Mouse (Mus musculus): Measurements from ENCODE around the gene Ptpn11. TPM values are rescaled to one million over a fixed set of nuclear protein-coding genes. Genes with fewer than 3 reads are reported as not detected.
"Not testable (repeated sequence)": the region's sequence is repeated elsewhere in the genome, so short reads cannot be mapped to it uniquely, and the experiment has no call there.

Ptpn11 gene
- polyA plus RNA-seq, 1 experiment from 2014 or later, result 23.3 TPM

DNA sequence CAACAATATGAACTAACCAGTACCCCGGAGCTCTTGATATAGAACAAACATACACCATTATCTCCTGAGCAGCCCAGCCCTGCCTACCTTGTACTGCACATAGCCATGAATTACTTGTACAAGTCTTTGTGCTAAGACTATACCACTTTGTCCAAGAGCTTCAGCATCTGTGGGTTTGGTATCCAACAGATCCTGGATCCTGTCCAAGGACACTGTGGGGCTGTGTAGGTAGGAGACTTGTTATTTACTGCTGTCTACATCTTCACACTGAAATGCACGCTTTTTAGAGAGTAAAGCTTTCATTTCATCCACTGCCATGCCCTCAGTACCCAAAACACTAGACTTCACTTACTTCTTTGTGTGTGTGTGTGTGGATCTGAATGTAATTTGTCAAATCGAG lies 33.7 kb upstream of the Ptpn11 start:
- Histone ChIP-seq H3K9me3 (no peaks in the 10 kb centered on the region), H3K36me3 (no peaks in the 10 kb centered on the region), H3K9ac (no peak overlapping the region), H3K27me3 (no peaks in the 10 kb centered on the region), H3K27ac (no peak overlapping the region), H3K4me2 (no peak overlapping the region), H3K4me3 (no peak overlapping the region), H3K4me1 (peaks cover 14% of the 10 kb centered on the region)
- whole genome bisulfite sequencing, result 82% methylated on average over 3 of the region's 3 CpGs
- ATAC-seq (ENCODE audit: insufficient number of reproducible peaks, low FRiP score, low TSS enrichment, low read depth), result no peak

DNA sequence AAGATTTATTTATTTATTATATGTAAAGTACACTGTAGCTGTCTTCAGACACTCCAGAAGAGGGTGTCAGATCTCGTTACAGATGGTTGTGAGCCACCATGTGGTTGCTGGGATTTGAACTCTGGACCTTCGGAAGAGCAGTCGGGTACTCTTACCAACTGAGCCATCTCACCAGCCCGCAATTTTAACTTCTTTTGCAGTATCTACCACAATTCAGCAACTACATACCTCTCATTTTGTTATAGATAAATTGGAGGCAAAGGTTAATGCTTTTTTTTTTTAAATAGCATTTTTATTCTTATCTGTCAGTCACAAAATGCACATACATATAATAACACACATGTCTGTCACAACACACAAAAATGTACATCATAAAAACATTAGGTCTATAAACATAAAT lies 32.8 kb upstream of the Ptpn11 start:
- not testable (repeated sequence) for H3K4me2 ChIP-seq; H3K27ac ChIP-seq; H3K27me3 ChIP-seq; H3K4me3 ChIP-seq; H3K9ac ChIP-seq; ATAC-seq (ENCODE audit: insufficient number of reproducible peaks, low FRiP score, low TSS enrichment, low read depth); H3K36me3 ChIP-seq; H3K9me3 ChIP-seq
- peaks cover 14% of the 10 kb centered on the region for H3K4me1 ChIP-seq
- WGBS, result 86% methylated on average over 4 of the region's 4 CpGs

DNA sequence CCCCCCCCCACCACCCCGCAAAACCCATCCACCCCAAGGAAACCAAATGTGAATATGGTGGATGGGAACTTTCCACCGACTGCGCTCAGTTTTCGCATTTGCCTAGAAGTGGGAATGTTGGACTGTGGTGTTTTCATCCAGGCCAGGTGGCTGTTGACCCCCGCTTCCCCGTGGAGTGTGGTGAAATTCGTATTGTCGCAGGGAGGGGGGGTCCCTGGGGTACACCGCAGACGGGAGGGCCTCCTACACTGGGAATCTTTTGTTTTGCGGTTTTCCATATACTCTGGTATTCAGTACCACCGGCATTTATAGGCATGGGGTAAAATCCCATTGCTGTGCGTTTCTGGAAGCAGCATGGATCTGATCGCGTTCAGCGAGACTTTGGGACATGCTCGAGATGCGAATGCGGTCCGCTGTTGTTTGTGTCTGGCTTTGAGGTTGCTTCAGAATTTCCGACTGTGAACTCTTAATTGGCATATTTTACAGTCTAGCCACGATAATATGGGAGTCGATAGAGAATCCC lies 30.2 kb upstream of the Ptpn11 start:
- WGBS, result 15% methylated on average over 23 of the region's 23 CpGs
- no peak for ATAC-seq (ENCODE audit: insufficient number of reproducible peaks, low FRiP score, low TSS enrichment, low read depth)
- H3K4me1 ChIP-seq, result peaks cover 14% of the 10 kb centered on the region

DNA sequence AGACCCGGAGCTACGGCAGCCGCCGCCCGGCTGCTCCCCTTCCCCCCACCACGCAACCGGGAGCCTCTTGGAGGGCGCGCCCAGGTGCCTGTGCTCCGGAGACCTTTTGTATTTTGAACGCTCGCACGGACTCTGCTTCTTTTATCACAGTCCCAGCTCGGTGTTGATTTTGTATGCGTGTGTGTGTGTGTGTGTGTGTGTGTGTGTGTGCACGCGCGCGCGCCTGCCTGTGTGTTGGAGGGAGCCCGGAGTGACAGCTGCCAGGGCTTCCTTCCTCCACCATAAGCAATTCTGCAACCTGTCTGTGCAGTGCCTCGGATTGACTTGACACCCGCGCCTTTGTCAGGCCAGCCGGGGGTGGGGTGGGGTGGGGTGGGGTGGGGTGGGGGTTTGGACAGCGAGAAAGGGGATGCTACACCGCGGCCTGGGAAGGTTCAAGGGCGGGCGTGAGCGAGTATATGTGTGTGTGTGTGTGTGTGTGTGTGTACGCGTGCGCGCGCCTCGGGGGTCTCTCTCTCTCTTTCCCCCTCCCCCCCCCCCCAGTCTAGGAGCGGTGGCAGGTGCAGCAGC lies 29.6 kb upstream of the Ptpn11 start:
- H3K36me3 ChIP-seq, result no peaks in the 10 kb centered on the region
- H3K9me3 ChIP-seq, result no peaks in the 10 kb centered on the region
- ATAC-seq (ENCODE audit: insufficient number of reproducible peaks, low FRiP score, low TSS enrichment, low read depth), result peak; percentile 56
- peak overlapping the region; percentile 72 for H3K4me2 ChIP-seq
- no peaks in the 10 kb centered on the region for H3K27me3 ChIP-seq
- peak overlapping the region; percentile 83 for H3K9ac ChIP-seq
- under 1% methylated on average over 36 of the region's 38 CpGs for WGBS
- H3K27ac ChIP-seq, result peak overlapping the region; percentile 85
- H3K4me3 ChIP-seq, result peak overlapping the region; percentile 97
- H3K4me1 ChIP-seq, result peaks cover 11% of the 10 kb centered on the region

More for the DNA sequence above, 30.2 kb upstream of the Ptpn11 start:
- H3K27me3 ChIP-seq, result no peaks in the 10 kb centered on the region
- peak overlapping the region; percentile 72 for H3K4me2 ChIP-seq
- no peak overlapping the region for H3K27ac ChIP-seq
- H3K36me3 ChIP-seq, result no peaks in the 10 kb centered on the region
- peak overlapping the region; percentile 83; the same call in 1 of the 2 replicates for H3K9ac ChIP-seq
- peak overlapping the region; percentile 97 for H3K4me3 ChIP-seq
- no peaks in the 10 kb centered on the region for H3K9me3 ChIP-seq

DNA sequence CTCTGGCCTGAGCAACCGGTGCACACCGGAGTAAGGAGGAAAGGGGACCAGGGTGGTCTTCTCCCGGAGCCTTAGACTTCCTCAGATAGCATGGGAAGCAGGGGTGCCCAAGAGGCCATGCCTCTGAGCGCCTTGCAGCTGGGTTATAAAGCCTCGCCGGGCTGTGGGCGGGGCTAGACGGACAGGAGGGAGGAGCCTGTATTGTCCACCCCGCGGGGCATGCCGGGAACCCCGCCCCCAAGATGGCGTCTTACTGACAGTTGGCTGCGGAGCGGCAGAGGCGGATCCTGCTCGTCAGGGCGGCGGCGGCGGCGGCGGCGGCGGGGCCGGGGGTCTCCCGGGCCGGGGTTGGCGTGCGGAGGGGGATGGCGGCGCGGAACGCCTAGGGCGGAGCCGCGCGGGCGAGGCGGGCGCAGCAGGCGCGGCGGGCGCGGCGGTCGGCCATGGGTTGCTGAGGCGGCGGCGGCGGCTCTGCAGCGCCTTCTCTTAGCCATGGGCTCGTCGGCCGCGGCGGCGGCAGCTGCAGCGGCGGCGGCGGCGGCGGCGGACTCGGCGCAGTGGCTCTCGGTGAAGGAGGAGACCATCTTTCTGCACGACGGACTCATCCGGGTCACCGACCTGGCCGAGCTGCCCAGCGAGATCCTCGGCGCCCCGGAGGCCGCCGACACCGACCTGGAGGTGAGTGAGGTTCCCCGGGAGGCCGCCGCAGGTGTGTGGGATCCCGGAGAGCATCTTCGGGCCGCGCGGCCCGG lies 29.0 kb upstream of the Ptpn11 start, which contains the start of gene Hectd4:
Gene Hectd4 (plus strand): TSS at position 240 of the 752 bp plus-strand sequence.
- Histone ChIP-seq H3K4me2 (peak within 1 kb of the TSS; percentile 72), H3K9me3 (no peaks in the 10 kb centered on the region), H3K27me3 (no peaks in the 10 kb centered on the region), H3K36me3 (no peaks in the 10 kb centered on the region), H3K4me3 (peak within 1 kb of the TSS; percentile 97), H3K4me1 (peaks cover 9% of the 10 kb centered on the region), H3K27ac (peak within 1 kb of the TSS; percentile 85), H3K9ac (peak within 1 kb of the TSS; percentile 83)
- WGBS, result under 1% methylated on average over 41 of the region's 90 CpGs
- ATAC-seq (ENCODE audit: insufficient number of reproducible peaks, low FRiP score, low TSS enrichment, low read depth), result peak; percentile 87

DNA sequence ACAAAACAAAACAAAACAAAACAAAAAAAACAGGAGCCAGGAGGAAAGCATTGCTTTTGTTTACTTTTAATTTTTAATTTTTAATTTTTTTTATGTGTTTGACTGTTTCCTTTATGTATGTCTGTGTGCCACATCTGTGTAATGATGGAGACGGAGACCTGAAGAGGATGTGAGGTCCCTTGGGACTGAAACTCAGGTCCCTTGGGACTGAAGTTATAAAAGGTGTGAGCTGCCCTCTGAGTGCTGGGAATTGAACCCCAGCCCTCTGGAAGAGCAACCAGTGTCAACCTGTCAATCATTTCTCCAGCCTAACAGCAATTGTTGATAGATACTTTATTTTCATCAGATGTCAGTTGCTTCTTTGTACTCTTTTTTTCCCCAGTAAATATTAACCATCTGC lies 28.0 kb upstream of the Ptpn11 start:
- no peak overlapping the region for H3K4me2 ChIP-seq
- H3K4me1 ChIP-seq, result peaks cover 9% of the 10 kb centered on the region
- no peaks in the 10 kb centered on the region for H3K36me3 ChIP-seq
- no peaks in the 10 kb centered on the region for H3K27me3 ChIP-seq
- no peak overlapping the region for H3K27ac ChIP-seq
- WGBS, result 83% methylated on average over 1 of the region's 1 CpGs
- no peak for ATAC-seq (ENCODE audit: insufficient number of reproducible peaks, low FRiP score, low TSS enrichment, low read depth)
- no peak overlapping the region for H3K9ac ChIP-seq
- H3K9me3 ChIP-seq, result no peaks in the 10 kb centered on the region
- no peak overlapping the region for H3K4me3 ChIP-seq

DNA sequence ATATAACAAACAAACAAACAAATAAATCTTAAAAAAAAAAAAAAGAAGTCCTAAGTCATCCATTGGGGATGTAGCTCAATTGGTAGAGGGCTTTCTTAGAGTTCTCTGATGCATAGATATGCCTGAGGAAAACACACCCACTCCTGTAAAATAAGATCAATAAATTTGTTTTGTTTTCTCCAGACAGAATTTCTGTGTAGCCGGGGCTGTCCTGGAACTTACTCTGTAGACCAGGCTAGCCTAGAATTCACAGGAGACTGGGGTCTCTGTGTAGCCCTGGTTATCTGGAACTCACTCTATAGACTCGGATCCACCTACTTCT lies 26.1 kb upstream of the Ptpn11 start:
- Histone ChIP-seq H3K27ac (no peak overlapping the region), H3K4me2 (no peak overlapping the region), H3K4me1 (peaks cover 9% of the 10 kb centered on the region), H3K9me3 (no peaks in the 10 kb centered on the region), H3K4me3 (no peak overlapping the region), H3K9ac (no peak overlapping the region), H3K36me3 (peaks cover 10% of the 10 kb centered on the region), H3K27me3 (no peaks in the 10 kb centered on the region)
- 82% methylated on average over 2 of the region's 2 CpGs for WGBS
- no peak for ATAC-seq (ENCODE audit: insufficient number of reproducible peaks, low FRiP score, low TSS enrichment, low read depth)

GRCm38 (mm10) chr5:121216584-121217312 lies 25.6 kb upstream of the Ptpn11 start:
- peaks cover 15% of the 10 kb centered on the region for H3K36me3 ChIP-seq
- H3K4me3 ChIP-seq; H3K9me3 ChIP-seq; H3K9ac ChIP-seq; H3K4me2 ChIP-seq; H3K4me1 ChIP-seq; H3K27ac ChIP-seq; ATAC-seq (ENCODE audit: insufficient number of reproducible peaks, low FRiP score, low TSS enrichment, low read depth); H3K27me3 ChIP-seq: not testable (repeated sequence)
- WGBS, result 81% methylated on average over 9 of the region's 9 CpGs

GRCm38 (mm10) chr5:121216126-121216446 lies 24.9 kb upstream of the Ptpn11 start:
- Histone ChIP-seq H3K9me3 (no peaks in the 10 kb centered on the region), H3K27ac (no peak overlapping the region), H3K4me3 (no peak overlapping the region), H3K27me3 (no peaks in the 10 kb centered on the region), H3K36me3 (peaks cover 21% of the 10 kb centered on the region), H3K4me2 (no peak overlapping the region), H3K9ac (no peak overlapping the region), H3K4me1 (peaks cover 1% of the 10 kb centered on the region)
- WGBS, result 85% methylated on average over 12 of the region's 12 CpGs
- ATAC-seq (ENCODE audit: insufficient number of reproducible peaks, low FRiP score, low TSS enrichment, low read depth), result no peak

- no peak overlapping the region for H3K27ac ChIP-seq
- WGBS, result 49% methylated on average over 13 of the region's 13 CpGs
- H3K36me3 ChIP-seq, result peaks cover 27% of the 10 kb centered on the region
- no peak overlapping the region for H3K9ac ChIP-seq
- no peaks in the 10 kb centered on the region for H3K9me3 ChIP-seq
- no peak overlapping the region for H3K4me3 ChIP-seq
- ATAC-seq (ENCODE audit: insufficient number of reproducible peaks, low FRiP score, low TSS enrichment, low read depth), result no peak
- no peaks in the 10 kb centered on the region for H3K4me1 ChIP-seq
- no peaks in the 10 kb centered on the region for H3K27me3 ChIP-seq
- H3K4me2 ChIP-seq, result no peak overlapping the region
These were observed 24.4 kb upstream of the Ptpn11 start for GRCm38 (mm10) chr5:121215380-121216125.

DNA sequence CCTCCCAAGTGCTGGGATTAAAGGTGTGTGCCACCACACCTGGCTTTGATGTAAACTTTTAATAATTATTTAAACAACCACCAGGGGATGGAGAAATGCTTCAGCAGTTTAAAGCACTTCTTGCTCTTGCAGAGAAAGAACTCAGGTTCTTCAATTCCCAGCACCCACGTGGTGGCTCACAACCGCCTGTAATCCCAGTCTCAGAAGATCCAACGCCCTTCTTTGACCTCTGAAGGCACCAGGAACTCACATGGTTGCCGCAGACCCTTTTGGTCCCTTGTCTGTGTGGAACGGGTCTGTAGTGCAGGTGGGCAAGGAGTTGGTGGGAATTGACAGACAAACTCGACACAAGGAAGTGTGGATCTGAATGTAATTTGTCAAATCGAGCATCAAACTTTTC lies 23.5 kb upstream of the Ptpn11 start:
- Histone ChIP-seq H3K4me1 (no peaks in the 10 kb centered on the region), H3K9ac (no peak overlapping the region), H3K9me3 (no peaks in the 10 kb centered on the region), H3K4me3 (no peak overlapping the region), H3K4me2 (no peak overlapping the region), H3K27me3 (no peaks in the 10 kb centered on the region), H3K36me3 (peaks cover 34% of the 10 kb centered on the region), H3K27ac (no peak overlapping the region)
- WGBS, result 56% methylated on average over 7 of the region's 7 CpGs
- ATAC-seq (ENCODE audit: insufficient number of reproducible peaks, low FRiP score, low TSS enrichment, low read depth), result no peak
